Mouse (Mus musculus) frontal cortex, postnatal 10 days (tissue): ENCODE measurements around the gene Gpr132.

Experiments
- DNase-seq, 2 experiments: peaks; one replicate each; pipeline ENCODE4 v3.0.0; 2022; ENCODE audit warnings: low spot score in 2 of 2, mixed read lengths in 1 of 2

The Gpr132 gene

GRCm38 (mm10) chr12:112868178-112869087 lies at the start of gene Gpr132:
TSS of gene Gpr132 (minus strand) at chr12:112868228.
- DNase-seq, result no peak

- no peak for DNase-seq
These were observed 49.5 kb upstream of the Gpr132 start for GRCm38 (mm10) chr12:112917486-112917885.

GRCm38 (mm10) chr12:112916698-112917400 lies 48.8 kb upstream of the Gpr132 start:
- DNase-seq, result no peak

- DNase-seq, result no peak
These were observed 47.6 kb upstream of the Gpr132 start for GRCm38 (mm10) chr12:112915587-112915986.

GRCm38 (mm10) chr12:112914527-112914926 lies 46.5 kb upstream of the Gpr132 start:
- no peak for DNase-seq

- no peak for DNase-seq
These were observed 45.1 kb upstream of the Gpr132 start for GRCm38 (mm10) chr12:112912951-112913745.

GRCm38 (mm10) chr12:112911701-112912100 lies 43.7 kb upstream of the Gpr132 start:
- no peak for DNase-seq

- no peak for DNase-seq
These were observed 41.0 kb upstream of the Gpr132 start for GRCm38 (mm10) chr12:112908991-112909390.

GRCm38 (mm10) chr12:112905001-112905400 lies 37.0 kb upstream of the Gpr132 start:
- DNase-seq, result no peak

GRCm38 (mm10) chr12:112903941-112904340 lies 35.9 kb upstream of the Gpr132 start:
- DNase-seq, result no peak

- DNase-seq, result no peak
These were observed 32.6 kb upstream of the Gpr132 start for GRCm38 (mm10) chr12:112900641-112901040.

- DNase-seq, result no peak
These were observed 30.9 kb upstream of the Gpr132 start for GRCm38 (mm10) chr12:112898960-112899359.

GRCm38 (mm10) chr12:112898351-112898750 lies 30.3 kb upstream of the Gpr132 start:
- DNase-seq, result no peak

- no peak for DNase-seq
These were observed 29.6 kb upstream of the Gpr132 start for GRCm38 (mm10) chr12:112897522-112898212.

- no peak for DNase-seq
These were observed 26.9 kb upstream of the Gpr132 start for GRCm38 (mm10) chr12:112894969-112895368.

GRCm38 (mm10) chr12:112894303-112894884 lies 26.4 kb upstream of the Gpr132 start:
- DNase-seq, result no peak

- DNase-seq, result no peak
These were observed 17.4 kb upstream of the Gpr132 start for GRCm38 (mm10) chr12:112885465-112885864.

- no peak for DNase-seq
These were observed 13.3 kb upstream of the Gpr132 start for GRCm38 (mm10) chr12:112881301-112881815.

GRCm38 (mm10) chr12:112880661-112881060 lies 12.6 kb upstream of the Gpr132 start:
- no peak for DNase-seq

- DNase-seq, result no peak
These were observed 11.7 kb upstream of the Gpr132 start for GRCm38 (mm10) chr12:112879731-112880130.

GRCm38 (mm10) chr12:112877607-112878020 lies 9.6 kb upstream of the Gpr132 start:
- no peak for DNase-seq
